Mouse (Mus musculus) brain, embryonic 14.5 days (tissue): ENCODE measurements around the gene Tfcp2. TPM values are rescaled to one million over a fixed set of nuclear protein-coding genes. Genes with fewer than 3 reads are reported as not detected.

Experiments
- DNase-seq: peaks from one replicate; pipeline ENCODE4 v3.0.0-alpha.2; 2011; ENCODE audit warnings: low read depth
- CTCF ChIP-seq: fragments of 200-500 bp; IDR thresholded peaks from 2 replicates; pipeline ENCODE4 v1.5.1; 2012; ENCODE audit warnings: inconsistent platforms, mild to moderate bottlenecking, moderate library complexity, borderline replicate concordance; ENCODE audit not compliant: insufficient read depth, insufficient read length; ENCODE audit errors: extremely low read depth
- POLR2A ChIP-seq: fragments of 200-500 bp; IDR thresholded peaks from 2 replicates; pipeline ENCODE4 v1.6.1; 2012; ENCODE audit warnings: mild to moderate bottlenecking, inconsistent platforms, borderline replicate concordance; ENCODE audit not compliant: poor library complexity, insufficient read depth, insufficient read length, severe bottlenecking; ENCODE audit errors: extremely low read depth
- polyA plus RNA-seq: library from polyadenylated mRNA; depleted of rRNA; stranded (reverse); fragments of >200 nt; gene quantifications from 2 replicates; pipeline ENCODE4 v1.2.3, GENCODE M21; 2012

The Tfcp2 gene
- polyA plus RNA-seq, 1 experiment: 32.3 TPM

DNA sequence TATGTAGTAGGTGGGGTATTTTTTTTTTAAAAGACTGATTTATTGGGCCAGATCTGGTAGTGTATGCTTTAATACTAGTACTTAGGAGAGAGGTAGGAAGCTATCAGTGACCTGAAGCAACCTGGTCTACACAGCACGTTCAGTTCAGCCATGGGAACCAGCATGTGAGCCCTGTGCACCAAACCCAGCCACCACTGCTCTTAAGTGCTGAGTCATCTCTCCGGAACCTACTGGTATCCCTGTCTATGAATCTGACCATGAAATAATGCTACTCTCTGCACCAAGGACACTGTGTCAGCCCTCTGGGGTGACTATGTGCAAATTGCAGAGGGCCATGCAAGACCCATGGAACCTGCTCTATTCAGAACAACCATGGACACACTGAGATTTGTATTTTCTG lies 64.8 kb downstream of the Tfcp2 start:
- DNase-seq: no peak
- TF ChIP-seq CTCF (no peak), POLR2A (no peak)

DNA sequence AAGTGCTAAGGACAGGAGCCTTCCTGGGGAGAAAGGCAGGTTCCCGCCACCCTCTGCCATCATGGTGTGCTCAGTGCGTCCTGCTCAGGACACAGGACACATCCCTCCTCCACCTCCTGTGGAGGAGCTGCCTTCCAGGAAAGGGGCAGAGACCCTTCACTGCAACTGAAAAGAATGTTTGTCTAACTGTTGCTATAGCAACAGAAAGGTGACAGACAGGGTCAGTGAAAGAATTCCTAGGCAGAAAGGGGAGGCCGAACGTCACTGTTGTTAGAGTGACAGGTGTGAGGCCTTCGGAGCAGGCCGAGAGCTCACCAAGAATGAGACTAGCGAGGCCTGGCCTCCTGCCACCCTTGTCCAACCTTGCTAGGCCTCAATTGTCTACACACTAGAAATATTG lies 65.4 kb downstream of the Tfcp2 start:
- no peak for DNase-seq
- no peak for TF ChIP-seq POLR2A
- no peak for TF ChIP-seq CTCF

DNA sequence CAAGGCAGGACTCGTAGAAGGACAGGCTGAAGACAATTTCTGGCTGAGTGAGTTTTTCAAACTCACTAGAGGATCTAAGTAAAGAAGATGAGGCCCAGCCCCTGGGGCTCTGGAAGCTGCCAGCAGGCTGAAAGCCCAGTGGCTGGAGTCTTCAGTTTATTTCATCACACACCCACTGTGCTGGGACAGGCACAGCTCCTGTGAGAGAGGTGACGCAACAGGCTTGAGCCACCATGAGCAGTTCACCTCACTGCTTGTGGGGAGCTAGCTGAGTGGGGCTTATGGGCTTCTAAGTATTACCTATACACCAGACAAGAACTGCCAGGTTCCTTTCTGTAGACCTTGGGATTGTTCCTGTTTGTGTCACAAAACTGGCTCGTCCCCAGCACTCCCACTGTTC lies 66.2 kb downstream of the Tfcp2 start:
- DNase-seq: no peak
- no peak for TF ChIP-seq POLR2A
- no peak for TF ChIP-seq CTCF

DNA sequence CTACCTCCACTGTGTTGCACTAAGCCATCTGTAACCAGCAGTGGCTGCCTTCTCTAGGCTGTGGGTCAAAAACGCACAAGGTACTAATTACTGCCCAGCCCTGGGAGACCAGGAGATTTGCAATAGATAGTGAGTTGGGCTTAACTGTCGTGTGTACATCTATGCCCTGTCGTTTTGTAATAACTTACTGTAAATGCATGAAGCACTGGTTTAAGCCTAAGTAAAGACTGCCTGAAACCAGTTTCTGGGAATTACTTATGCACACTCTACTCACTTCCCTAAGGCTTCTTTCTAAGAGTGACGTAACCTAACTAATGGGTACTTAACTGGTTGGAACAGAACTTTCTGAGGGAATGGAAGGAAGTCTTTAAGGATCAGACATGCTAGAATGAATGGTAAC lies 72.9 kb downstream of the Tfcp2 start:
- TF ChIP-seq POLR2A (no peak), CTCF (no peak)
- no peak for DNase-seq

DNA sequence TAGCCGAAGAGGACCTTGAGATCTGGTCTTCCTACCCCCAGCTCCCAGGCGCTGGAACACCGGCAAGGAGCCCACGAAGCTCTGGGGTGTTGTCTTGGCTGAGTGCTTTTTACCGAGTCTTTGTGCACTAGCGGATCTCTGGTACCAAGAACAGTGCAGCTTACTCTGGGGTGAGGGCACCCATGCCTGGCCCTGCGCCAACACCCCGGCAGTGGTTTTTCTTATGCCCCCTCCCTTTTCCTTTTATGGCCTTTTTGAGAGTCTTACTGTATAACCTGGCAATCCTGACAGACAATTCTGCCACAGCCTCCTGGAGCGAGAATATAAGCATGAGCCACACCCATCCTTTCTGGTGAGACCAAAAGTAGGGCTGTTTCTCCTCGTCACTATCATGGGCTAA lies 73.5 kb downstream of the Tfcp2 start:
- TF ChIP-seq CTCF (no peak), POLR2A (no peak)
- DNase-seq: no peak

DNA sequence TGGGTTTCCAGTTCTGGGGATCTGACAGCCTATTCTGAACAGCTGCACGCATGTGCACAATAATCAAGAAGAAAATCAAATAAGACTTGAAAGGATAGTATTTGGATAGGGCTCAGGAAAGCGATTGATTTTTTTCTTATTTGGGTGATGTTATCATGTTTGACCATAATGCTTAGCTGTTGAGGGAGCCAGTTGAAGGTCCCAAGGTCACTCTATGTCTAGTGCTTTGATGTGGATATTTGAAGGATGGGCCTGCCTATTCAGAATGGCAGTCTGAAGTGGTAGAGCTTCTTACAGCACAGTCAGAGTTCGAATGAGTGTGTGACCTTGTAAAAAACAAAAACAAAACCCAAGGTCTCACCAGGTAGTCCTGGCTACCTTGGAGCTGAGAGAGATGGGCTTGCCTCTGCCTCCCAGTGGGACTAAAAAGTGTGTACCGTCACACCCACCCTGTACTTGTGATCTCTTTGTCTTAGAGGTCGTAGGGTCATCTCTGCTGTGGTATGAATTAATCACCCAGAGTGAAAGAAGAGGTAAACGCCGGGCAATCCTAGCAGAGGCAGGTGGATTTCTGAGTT lies 77.8 kb downstream of the Tfcp2 start:
- no peak for DNase-seq
- TF ChIP-seq POLR2A (no peak), CTCF (no peak)

DNA sequence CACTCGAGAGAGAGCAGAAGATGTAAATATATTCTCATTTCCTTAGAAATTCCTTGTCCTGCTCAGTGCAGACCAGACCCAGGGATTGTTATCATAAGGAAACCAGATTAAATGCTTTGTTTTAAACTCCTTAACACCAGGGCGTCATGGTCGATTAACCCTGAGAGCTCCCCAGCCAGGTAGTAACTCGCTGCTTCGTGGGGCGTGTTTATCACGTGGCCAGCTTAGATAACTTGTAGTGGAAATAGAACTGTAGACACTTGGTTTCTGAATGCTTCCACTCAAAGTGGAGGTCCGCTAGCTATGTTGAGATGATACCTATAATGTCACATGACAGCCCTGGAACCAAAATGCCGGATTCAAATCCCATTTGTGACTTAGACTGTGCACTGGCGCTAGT lies 81.8 kb downstream of the Tfcp2 start:
- no peak for DNase-seq
- no peak for TF ChIP-seq CTCF
- no peak for TF ChIP-seq POLR2A

DNA sequence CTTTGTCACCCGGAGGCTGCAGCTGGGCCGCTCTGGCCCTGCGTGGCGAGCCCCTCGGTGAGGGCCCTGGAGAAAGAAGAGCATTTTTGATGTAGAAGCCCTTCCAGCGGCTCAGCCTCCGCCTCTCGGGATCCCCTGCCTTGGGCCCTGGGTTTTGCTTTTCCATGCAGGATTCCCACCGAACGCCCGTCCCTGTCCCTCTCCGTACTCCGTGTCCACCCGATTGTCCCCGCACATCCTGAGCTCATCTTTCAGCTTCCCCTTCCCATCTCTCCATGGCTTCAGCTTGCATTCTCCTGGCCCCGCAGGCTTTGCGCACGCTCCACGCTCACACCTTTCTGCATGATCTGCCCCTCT lies 82.6 kb downstream of the Tfcp2 start:
- no peak for DNase-seq
- TF ChIP-seq CTCF (no peak), POLR2A (no peak)

DNA sequence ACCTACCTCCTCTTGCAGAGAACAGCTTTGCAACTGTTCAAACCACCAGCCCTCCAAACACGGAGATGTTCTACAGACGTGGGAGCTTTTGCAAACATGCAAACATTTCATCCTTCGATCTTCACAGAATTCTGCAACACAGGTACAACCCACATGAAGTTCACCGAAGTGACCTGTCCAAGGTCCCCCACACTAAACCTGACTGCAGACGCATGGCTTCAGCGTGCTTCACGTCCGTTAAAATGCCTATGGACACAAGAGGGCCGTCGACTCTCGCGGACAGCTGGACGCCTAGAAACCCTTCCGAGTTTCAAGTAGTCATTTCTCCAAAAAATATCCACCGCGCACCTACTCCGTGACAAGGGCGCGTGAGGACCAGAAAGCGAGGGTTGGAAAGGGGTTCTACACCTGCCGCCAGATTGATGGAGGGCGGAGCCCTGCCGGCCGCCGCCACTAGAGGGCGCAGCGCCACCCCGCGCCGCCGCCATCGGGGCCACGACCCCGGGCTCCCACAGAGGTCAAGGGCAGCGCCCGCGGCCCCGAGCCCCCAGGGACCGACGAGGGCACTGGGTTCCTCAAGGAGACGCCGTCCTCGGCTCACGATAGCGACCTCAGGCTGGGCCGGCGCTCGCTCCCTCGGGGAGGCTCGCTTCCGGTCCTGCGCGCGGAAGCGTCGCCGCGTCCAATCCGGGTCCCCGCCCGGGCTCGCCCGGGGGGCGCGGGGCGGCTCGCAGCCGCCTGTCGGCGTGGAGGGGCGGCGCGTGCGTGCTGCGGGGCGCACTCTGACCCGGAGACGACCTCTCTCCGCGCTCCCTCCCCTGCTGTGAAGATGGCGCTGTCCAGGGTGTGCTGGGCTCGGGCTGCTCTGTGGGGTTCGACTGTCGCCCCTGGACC lies 83.3 kb downstream of the Tfcp2 start, which contains the start of gene Letmd1:
Letmd1 (plus strand) TSS at position 729 of the 894 bp plus-strand sequence.
- peak; percentile 95 for DNase-seq
- peak; percentile 91 for TF ChIP-seq CTCF
- TF ChIP-seq POLR2A: peak; percentile 89

DNA sequence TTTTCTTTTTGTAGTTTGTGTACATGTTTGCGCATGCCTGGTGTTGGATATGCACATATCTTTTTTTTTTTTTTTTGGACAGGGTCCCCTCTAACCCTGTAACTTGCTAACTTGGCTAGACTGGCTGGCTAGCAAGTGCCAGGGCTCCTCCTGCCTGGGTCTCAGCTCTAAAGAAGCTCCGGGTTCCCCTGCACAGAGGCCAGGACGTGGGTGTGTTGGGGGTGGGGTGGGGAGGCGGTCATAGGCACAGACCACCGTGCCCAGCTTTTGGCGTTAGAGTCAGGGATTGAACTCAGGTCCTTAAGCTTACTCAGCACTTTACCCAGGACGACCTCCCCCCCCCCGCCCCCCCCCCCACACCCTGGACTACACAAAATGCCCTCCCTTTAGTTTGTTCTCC lies 84.1 kb downstream of the Tfcp2 start:
- DNase-seq: no peak
- TF ChIP-seq POLR2A (no peak), CTCF (no peak)

DNA sequence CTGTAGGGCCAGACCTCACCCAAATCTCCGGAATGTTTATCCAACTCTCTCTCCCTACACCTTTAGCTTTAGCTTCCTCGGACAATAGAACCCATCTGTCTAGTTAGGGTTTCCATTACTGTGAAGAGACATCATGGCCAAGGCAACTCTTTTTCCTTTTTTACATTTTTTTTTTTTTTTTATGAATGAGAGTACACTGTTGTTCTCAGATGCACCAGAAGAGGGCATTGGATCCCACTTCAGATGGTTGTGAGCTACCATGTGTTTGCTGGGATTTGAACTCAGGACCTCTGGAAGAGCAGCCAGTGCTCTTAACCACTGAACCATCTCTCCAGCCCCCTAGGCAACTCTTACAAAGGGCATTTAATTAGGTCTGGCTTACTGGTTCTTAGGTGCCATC lies 86.4 kb downstream of the Tfcp2 start:
- DNase-seq: no peak
- TF ChIP-seq POLR2A (no peak), CTCF (no peak)

DNA sequence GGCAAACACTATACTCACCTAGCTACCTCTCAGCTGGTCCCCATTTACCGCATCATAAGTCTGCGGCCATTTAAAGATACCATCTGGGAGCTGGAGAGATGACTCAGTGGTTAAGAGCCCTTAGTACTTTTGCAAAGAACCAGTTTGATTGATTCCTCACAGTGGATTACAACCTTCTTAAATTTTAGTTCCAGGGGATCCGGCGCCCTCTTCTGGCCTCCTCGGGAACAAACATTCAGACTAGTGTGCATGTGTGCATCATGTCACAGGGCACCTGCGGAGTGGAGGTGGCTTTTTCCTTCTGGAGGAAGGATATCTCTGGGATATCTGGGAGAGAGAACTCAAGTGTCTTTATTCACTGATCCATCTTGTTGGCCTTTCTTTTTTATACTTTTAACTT lies 88.1 kb downstream of the Tfcp2 start:
- peak; percentile 72 for DNase-seq
- TF ChIP-seq POLR2A: no peak
- peak; percentile 70; the same call in 1 of the 2 replicates for TF ChIP-seq CTCF
